Comparison of ENCODE assay signal across 15 mouse cellular contexts in the genomic region with DNA sequence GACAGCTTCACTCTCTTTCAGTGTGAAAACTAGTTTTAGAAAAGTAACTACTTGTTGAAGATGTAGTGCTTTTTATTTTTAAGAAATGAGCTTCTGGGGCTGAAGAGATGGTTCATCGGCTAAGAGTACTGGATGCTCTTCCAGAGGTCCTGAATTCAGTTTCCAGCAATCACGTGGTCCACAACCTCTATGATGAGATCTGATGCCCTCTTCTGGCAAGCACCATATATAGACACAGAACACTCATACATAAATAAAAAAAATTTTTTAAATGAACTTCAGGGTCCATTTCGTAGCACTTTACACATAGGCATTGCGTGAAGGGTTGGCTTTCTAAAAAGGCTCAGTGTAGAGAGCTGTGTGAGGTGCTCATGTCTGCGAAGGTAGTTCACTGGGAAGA. TPM values are rescaled to one million over a fixed set of nuclear protein-coding genes. Genes with fewer than 3 reads are reported as not detected.
DNase-seq lines count a peak whose midpoint lies in the region; ATAC-seq and TF ChIP-seq lines count a peak whose summit lies in the region.
"Had no signal": no experiment of that assay in that cellular context is flagged by ENCODE, and none has a peak within 500 bp of the region (broad histone marks: within the 10 kb centered on the region; RNA-seq: fewer than 3 reads in every experiment).

No protein-coding gene starts in this region.

- no peak overlapping the region for H3K9ac ChIP-seq in MEL (ENCODE audit: control insufficient read depth, low read depth, low read length, poor library complexity, severe bottlenecking)
- H3K9ac ChIP-seq: embryonic facial prominence, embryonic 12.5 days; liver, embryonic 15.5 days had no signal

- H3K27ac ChIP-seq in layer of hippocampus, adult 2 months: no peak overlapping the region
- H3K27ac ChIP-seq in MEL (ENCODE audit: control insufficient read depth, low read depth, low read length): no peak overlapping the region
- H3K27ac ChIP-seq: embryonic facial prominence, embryonic 12.5 days; liver, embryonic 15.5 days; midbrain, embryonic 10.5 days had no signal

- no peak for TF ChIP-seq POLR2A in MEL (IDR thresholded peaks at IDR 0.05; ENCODE audit: control insufficient read depth in 1 of 2, insufficient read depth in 1 of 2, low read depth in 1 of 2, low read length in 2 of 2, poor library complexity in 1 of 2)

- H3K27me3 ChIP-seq in MEL (ENCODE audit: control insufficient read depth in 1 of 2, insufficient read depth in 2 of 2, low read length in 2 of 2): no peaks in the 10 kb centered on the region
- H3K27me3 ChIP-seq: embryonic facial prominence, embryonic 12.5 days; liver, embryonic 15.5 days had no signal

- peak; percentile 52 for TF ChIP-seq CTCF in layer of hippocampus, adult 2 months (conservative IDR thresholded peaks at IDR 0.05)
- TF ChIP-seq CTCF in MEL (IDR thresholded peaks at IDR 0.05 in 2 of 3, conservative IDR thresholded peaks at IDR 0.05 in 1 of 3; ENCODE audit: control insufficient read depth in 1 of 3, insufficient read depth in 1 of 3, low read depth in 2 of 3, low read length in 3 of 3, poor library complexity in 1 of 3, severe bottlenecking in 1 of 3): peak in 1 of 3 experiments; percentile 25; a peak in 2 of 6 replicates

- no peak for TF ChIP-seq EP300 in MEL (IDR thresholded peaks at IDR 0.05; ENCODE audit: low read depth in 1 of 2, low read length in 2 of 2)

- no peaks in the 10 kb centered on the region for H3K9me3 ChIP-seq in MEL (replicated peaks; ENCODE audit: insufficient read depth, low read length)
- H3K9me3 ChIP-seq: embryonic facial prominence, embryonic 12.5 days; liver, embryonic 15.5 days; midbrain, embryonic 10.5 days had no signal

- peak; percentile 67 for ATAC-seq in inflammation-experienced regulatory T-cells, adult 6 months
- ATAC-seq: forebrain, embryonic 14.5 days had no signal

- H3K79me2 ChIP-seq in MEL (ENCODE audit: control insufficient read depth, insufficient read depth, low read length, poor library complexity): peaks cover 6% of the 10 kb centered on the region

- DNase-seq in layer of hippocampus, adult 2 months (ENCODE audit: low spot score in 2 of 2): no peak
- no peak for DNase-seq in layer of hippocampus, postnatal 10 days (ENCODE audit: low spot score in 2 of 2)
- peak; percentile 13 to 15 for DNase-seq in B cell, adult 2 months
- DNase-seq in MEL (ENCODE audit: low read depth, low spot score): no peak
- no peak for DNase-seq in neural tube, embryonic 10.5 days (ENCODE audit: extremely low spot score, low spot score)
- no peak for DNase-seq in left cerebral cortex, adult 11 months (ENCODE audit: low spot score)
- DNase-seq in kidney, adult 18-20 months: no peak
- DNase-seq: cerebellum, adult 9-10 months; heart, adult 18-20 months; right cerebral cortex, postnatal 4 days had no signal

- no peak overlapping the region for H3K4me3 ChIP-seq in layer of hippocampus, adult 2 months
- H3K4me3 ChIP-seq in MEL (ENCODE audit: control insufficient read depth in 1 of 2, insufficient read depth in 1 of 2, low read depth in 2 of 2, low read length in 2 of 2): no peak overlapping the region
- H3K4me3 ChIP-seq: embryonic facial prominence, embryonic 12.5 days; liver, embryonic 15.5 days; midbrain, embryonic 10.5 days had no signal

- H3K4me1 ChIP-seq in MEL (ENCODE audit: control insufficient read depth in 1 of 2, insufficient read depth in 2 of 2, low read length in 2 of 2): peaks cover 3 to 14% of the 10 kb centered on the region in 2 experiments; a peak in 3 of 4 replicates
- H3K4me1 ChIP-seq: embryonic facial prominence, embryonic 12.5 days; midbrain, embryonic 10.5 days had no signal

- H3K36me3 ChIP-seq in MEL (ENCODE audit: control insufficient read depth in 1 of 2, insufficient read depth in 2 of 2, low read length in 2 of 2): peaks cover 2 to 23% of the 10 kb centered on the region in 2 experiments
- H3K36me3 ChIP-seq: embryonic facial prominence, embryonic 12.5 days had no signal

- TF ChIP-seq RAD21 in MEL (IDR thresholded peaks at IDR 0.05; ENCODE audit: low read depth, low read length): no peak; the same call in none of the 2 replicates

TF ChIP-seq in MEL, 35 proteins besides CTCF, POLR2A, EP300 and RAD21:
- TF ChIP-seq MAZ (IDR thresholded peaks at IDR 0.05; ENCODE audit: low read depth, low read length) (no peak), MYB (IDR thresholded peaks at IDR 0.05; ENCODE audit: low read depth, low read length) (no peak), USF1 (IDR thresholded peaks at IDR 0.05; ENCODE audit: low read depth, low read length) (peak; percentile 67), KAT2A (conservative IDR thresholded peaks at IDR 0.05; ENCODE audit: low read depth, low read length) (no peak), ETS1 (IDR thresholded peaks at IDR 0.05; ENCODE audit: low read depth, low read length) (no peak), GATA1 (IDR thresholded peaks at IDR 0.05; ENCODE audit: low read depth, low read length) (no peak), TBP (IDR thresholded peaks at IDR 0.05; ENCODE audit: low read depth, low read length) (no peak), MEF2A (IDR thresholded peaks at IDR 0.05; ENCODE audit: extremely low read depth, insufficient replicate concordance, low read depth, low read length, poor library complexity, severe bottlenecking) (no peak), ZKSCAN1 (IDR thresholded peaks at IDR 0.05; ENCODE audit: low read depth, low read length) (no peak), ZNF384 (IDR thresholded peaks at IDR 0.05; ENCODE audit: low read depth, low read length) (peak; percentile 26; the same call in 1 of the 2 replicates), SMC3 (IDR thresholded peaks at IDR 0.05; ENCODE audit: low read depth, low read length) (no peak), UBTF (IDR thresholded peaks at IDR 0.05; ENCODE audit: borderline replicate concordance, insufficient read depth, low read depth, low read length) (no peak)
TF ChIP-seq in MEL: peak in this region for 2.

RNA-seq across cellular contexts. Expression of a gene that starts 11.3 kb away (rescaled TPM):
- 10 to 100 TPM; 54.3 to 55.9 TPM for total RNA-seq in layer of hippocampus, adult 2 months (2021)
- total RNA-seq in layer of hippocampus, postnatal 10 days (2021): 10 to 100 TPM; 34.1 to 47.5 TPM
- 22.8 and 25.4 TPM in 2 replicates for total RNA-seq in MEL (2012; rRNA removed)
- polyA plus RNA-seq in MEL (2012; ENCODE audit: insufficient read depth in 1 of 2, insufficient read length in 2 of 2, low read depth in 1 of 2, low replicate concordance in 2 of 2, missing spikeins in 1 of 2): 10 to 100 TPM; 21.8 to 49.1 TPM
- 10 to 100 TPM; 54.6 to 64.3 (median 59.7) TPM for polyA plus RNA-seq in inflammation-experienced regulatory T-cells, adult 6 months (2017; shearing (Covaris generic))

Comparison
In these comparisons a context has a peak if more than half of its experiments do, and no peak if none do; other contexts are left out.
1. DNase-seq: peak in B cell, adult 2 months (2 of 2); none in layer of hippocampus, adult 2 months (0 of 2), layer of hippocampus, postnatal 10 days (0 of 2), MEL (single experiment), neural tube, embryonic 10.5 days (single experiment), left cerebral cortex, adult 11 months (single experiment) and kidney, adult 18-20 months (single experiment).